Mouse (Mus musculus): ENCODE results near the gene Carmil2.
A peak's percentile ranks its signal among the peaks of the same experiment; 100 is the strongest.

Carmil2 gene

GRCm38 (mm10) chr8:105695080-105695780 is 9.2 kb downstream of the Carmil2 start:
- DNase-seq (ENCODE audit: low spot score in 2 of 2), result no peak

GRCm38 (mm10) chr8:105697196-105697780 is 11.2 kb downstream of the Carmil2 start:
- DNase-seq (ENCODE audit: low spot score in 2 of 2), result no peak

- DNase-seq (ENCODE audit: low spot score in 2 of 2), result no peak
Observed at GRCm38 (mm10) chr8:105698734-105699133, 12.7 kb downstream of the Carmil2 start.

- DNase-seq (ENCODE audit: low spot score in 2 of 2), result no peak
Observed at GRCm38 (mm10) chr8:105699488-105700215, 13.6 kb downstream of the Carmil2 start.

- peak; percentile 70 to 80 for DNase-seq (ENCODE audit: low spot score in 2 of 2)
Observed at GRCm38 (mm10) chr8:105700566-105700965, 14.5 kb downstream of the Carmil2 start.

GRCm38 (mm10) chr8:105700966-105701824 is 15.1 kb downstream of the Carmil2 start, which contains the start of the genes Acd and Pard6a:
TSS of gene Acd (minus strand) at chr8:105701102.
TSS of gene Pard6a (plus strand) at chr8:105701148.
- peak; percentile 94 to 96 for DNase-seq (ENCODE audit: low spot score in 2 of 2)

GRCm38 (mm10) chr8:105702001-105702401 is 15.9 kb downstream of the Carmil2 start:
- DNase-seq (ENCODE audit: low spot score in 2 of 2), result peak in 1 of 2 experiments; percentile 24

- DNase-seq (ENCODE audit: low spot score in 2 of 2), result no peak
Observed at GRCm38 (mm10) chr8:105702731-105703415, 16.8 kb downstream of the Carmil2 start.

- no peak for DNase-seq (ENCODE audit: low spot score in 2 of 2)
Observed at GRCm38 (mm10) chr8:105704146-105704812, 18.2 kb downstream of the Carmil2 start.

- no peak for DNase-seq (ENCODE audit: low spot score in 2 of 2)
Observed at GRCm38 (mm10) chr8:105704955-105705354, 18.9 kb downstream of the Carmil2 start.

GRCm38 (mm10) chr8:105706426-105706825 is 20.4 kb downstream of the Carmil2 start:
- DNase-seq (ENCODE audit: low spot score in 2 of 2), result no peak

GRCm38 (mm10) chr8:105707498-105708403 is 21.7 kb downstream of the Carmil2 start, which contains the start of the genes 4933405L10Rik and Enkd1:
TSS of gene 4933405L10Rik (plus strand) at chr8:105707655.
TSS of gene Enkd1 (minus strand) at chr8:105708210.
- peak; percentile 77 to 92 for DNase-seq (ENCODE audit: low spot score in 2 of 2)

GRCm38 (mm10) chr8:105708675-105709074 is 22.6 kb downstream of the Carmil2 start:
- no peak for DNase-seq (ENCODE audit: low spot score in 2 of 2)

- DNase-seq (ENCODE audit: low spot score in 2 of 2), result no peak
Observed at GRCm38 (mm10) chr8:105709317-105709716, 23.2 kb downstream of the Carmil2 start.

- DNase-seq (ENCODE audit: low spot score in 2 of 2), result no peak
Observed at GRCm38 (mm10) chr8:105712286-105712685, 26.2 kb downstream of the Carmil2 start.

GRCm38 (mm10) chr8:105714139-105714538 is 28.1 kb downstream of the Carmil2 start:
- peak; percentile 78 to 81 for DNase-seq (ENCODE audit: low spot score in 2 of 2)

- no peak for DNase-seq (ENCODE audit: low spot score in 2 of 2)
Observed at GRCm38 (mm10) chr8:105715042-105715441, 29.0 kb downstream of the Carmil2 start.

GRCm38 (mm10) chr8:105716302-105716945 is 30.4 kb downstream of the Carmil2 start:
- DNase-seq (ENCODE audit: low spot score in 2 of 2), result no peak

GRCm38 (mm10) chr8:105719637-105720036 is 33.6 kb downstream of the Carmil2 start:
- no peak for DNase-seq (ENCODE audit: low spot score in 2 of 2)
